Mouse (Mus musculus): Measurements from ENCODE around the gene 2210016F16Rik.
"Not testable (repeated sequence)": the region's sequence is repeated elsewhere in the genome, so short reads cannot be mapped to it uniquely, and the experiment has no call there.

The 2210016F16Rik gene

GRCm38 (mm10) chr13:58372278-58373152 lies 12.5 kb downstream of the 2210016F16Rik start:
- no peak for DNase-seq (ENCODE audit: low read depth)

GRCm38 (mm10) chr13:58368835-58369234 lies 16.2 kb downstream of the 2210016F16Rik start:
- DNase-seq (ENCODE audit: low read depth), result no peak

- DNase-seq (ENCODE audit: low read depth), result no peak
Observed at GRCm38 (mm10) chr13:58367641-58368040, 17.4 kb downstream of the 2210016F16Rik start.

GRCm38 (mm10) chr13:58366373-58366772 lies 18.7 kb downstream of the 2210016F16Rik start:
- no peak for DNase-seq (ENCODE audit: low read depth)

- DNase-seq (ENCODE audit: low read depth), result not testable (repeated sequence)
Observed at GRCm38 (mm10) chr13:58365179-58365578, 19.8 kb downstream of the 2210016F16Rik start.

- DNase-seq (ENCODE audit: low read depth), result no peak
Observed at GRCm38 (mm10) chr13:58364353-58365175, 20.5 kb downstream of the 2210016F16Rik start.

- no peak for DNase-seq (ENCODE audit: low read depth)
Observed at GRCm38 (mm10) chr13:58359304-58359653, 25.7 kb downstream of the 2210016F16Rik start.

GRCm38 (mm10) chr13:58358629-58359303 lies 26.3 kb downstream of the 2210016F16Rik start, which contains the start of gene Kif27:
Gene Kif27, minus strand, starts transcription at chr13:58359122.
- peak; percentile 89 for DNase-seq (ENCODE audit: low read depth)

- DNase-seq (ENCODE audit: low read depth), result no peak
Observed at GRCm38 (mm10) chr13:58352996-58353395, 32.0 kb downstream of the 2210016F16Rik start.

GRCm38 (mm10) chr13:58350606-58351005 lies 34.4 kb downstream of the 2210016F16Rik start:
- DNase-seq (ENCODE audit: low read depth), result no peak

- DNase-seq (ENCODE audit: low read depth), result no peak
Observed at GRCm38 (mm10) chr13:58344505-58344904, 40.5 kb downstream of the 2210016F16Rik start.

GRCm38 (mm10) chr13:58337456-58337855 lies 47.6 kb downstream of the 2210016F16Rik start:
- no peak for DNase-seq (ENCODE audit: low read depth)

- no peak for DNase-seq (ENCODE audit: low read depth)
Observed at GRCm38 (mm10) chr13:58334116-58334515, 50.9 kb downstream of the 2210016F16Rik start.

All from c-Kit-positive CD71-positive TER-119-negative erythroid progenitor cells, embryonic 14.5 days (primary cell).